Mouse (Mus musculus) kidney, embryonic 15.5 days (tissue): ENCODE results near the gene Nfib. TPM values are rescaled to one million over a fixed set of nuclear protein-coding genes. Genes with fewer than 3 reads are reported as not detected.

ENCODE experiments used
- ATAC-seq: fragments of 200-750 bp; cut with Nextera tagmentation; replicated peaks from 2 replicates; pipeline ENCODE4 v1.8.0; 2017; ENCODE audit warnings: moderate TSS enrichment; ENCODE audit not compliant: low FRiP score
- H3K27ac ChIP-seq: fragments of 300-500 bp; sonication (generic); 2 replicates; pipeline ENCODE4 v1.5.1; 2015; ENCODE audit warnings: mild to moderate bottlenecking, inconsistent platforms
- H3K27me3 ChIP-seq: fragments of 300-500 bp; sonication (generic); 2 replicates; pipeline ENCODE4 v1.6.1; 2015; ENCODE audit warnings: inconsistent platforms
- H3K36me3 ChIP-seq: fragments of 300-500 bp; sonication (generic); 2 replicates; pipeline ENCODE4 v1.6.1; 2015; ENCODE audit warnings: inconsistent platforms
- H3K4me1 ChIP-seq: fragments of 300-500 bp; sonication (generic); 2 replicates; pipeline ENCODE4 v1.6.1; 2015; ENCODE audit warnings: inconsistent platforms
- H3K4me2 ChIP-seq: fragments of 300-500 bp; sonication (generic); 2 replicates; pipeline ENCODE4 v1.6.1; 2015; ENCODE audit warnings: moderate library complexity, mild to moderate bottlenecking, inconsistent platforms
- H3K4me3 ChIP-seq: fragments of 300-500 bp; sonication (generic); replicated peaks from 2 replicates; pipeline ENCODE4 v1.5.1; 2015; ENCODE audit warnings: mild to moderate bottlenecking, inconsistent platforms
- H3K9ac ChIP-seq: fragments of 300-500 bp; sonication (generic); 2 replicates; pipeline ENCODE4 v1.6.1; 2015; ENCODE audit warnings: mild to moderate bottlenecking, inconsistent platforms
- H3K9me3 ChIP-seq: fragments of 300-500 bp; sonication (generic); replicated peaks from 2 replicates; pipeline ENCODE4 v1.6.1; 2016; ENCODE audit warnings: inconsistent platforms
- WGBS: fragments of 180-500 bp; shearing (Covaris S2); methylation state at CpG from one replicate; pipeline ENCODE4 v1.1.7; 2015; ENCODE audit warnings: mixed read lengths; 5-methylcytosine and 5-hydroxymethylcytosine counted together
- polyA plus RNA-seq: library from polyadenylated mRNA; unstranded; fragments of >200 nt; fragmentation: Nextera tagmentation; extraction: Ambion mirVana; gene quantifications from 2 replicates; pipeline ENCODE4 v1.2.1, GENCODE M21; 2015

Nfib gene
- polyA plus RNA-seq, 1 experiment from 2014 or later: 33.8 TPM

- no peak for ATAC-seq
- Histone ChIP-seq H3K4me2 (no peak overlapping the region), H3K4me1 (peaks cover 13% of the 10 kb centered on the region), H3K4me3 (no peak overlapping the region), H3K9ac (no peak overlapping the region), H3K27ac (no peak overlapping the region), H3K9me3 (no peaks in the 10 kb centered on the region), H3K27me3 (peaks cover 53% of the 10 kb centered on the region), H3K36me3 (peaks cover 20% of the 10 kb centered on the region)
- 84% methylated on average over 6 of the region's 6 CpGs for WGBS
Measured at GRCm38 (mm10) chr4:82495605-82496004, 209.9 kb downstream of the Nfib start.

GRCm38 (mm10) chr4:82494829-82495228, 210.7 kb downstream of the Nfib start:
- Histone ChIP-seq H3K4me2 (no peak overlapping the region), H3K27me3 (peaks cover 46% of the 10 kb centered on the region), H3K27ac (no peak overlapping the region), H3K9ac (no peak overlapping the region), H3K4me3 (no peak overlapping the region), H3K36me3 (peaks cover 20% of the 10 kb centered on the region), H3K4me1 (peaks cover 11% of the 10 kb centered on the region), H3K9me3 (no peaks in the 10 kb centered on the region)
- WGBS: 93% methylated on average over 10 of the region's 10 CpGs
- no peak for ATAC-seq

- 77% methylated on average over 3 of the region's 3 CpGs for WGBS
- no peak overlapping the region for H3K4me2 ChIP-seq
- ATAC-seq: no peak
Measured at GRCm38 (mm10) chr4:82494424-82494823, 211.1 kb downstream of the Nfib start.

GRCm38 (mm10) chr4:82493865-82494264, 211.7 kb downstream of the Nfib start:
- ATAC-seq: no peak
- no peak overlapping the region for H3K27ac ChIP-seq
- H3K36me3 ChIP-seq: peaks cover 20% of the 10 kb centered on the region
- H3K4me3 ChIP-seq: no peak overlapping the region
- H3K4me1 ChIP-seq: peaks cover 10% of the 10 kb centered on the region
- WGBS: 74% methylated on average over 1 of the region's 1 CpGs
- H3K9ac ChIP-seq: no peak overlapping the region
- H3K4me2 ChIP-seq: no peak overlapping the region
- H3K9me3 ChIP-seq: no peaks in the 10 kb centered on the region
- H3K27me3 ChIP-seq: peaks cover 38% of the 10 kb centered on the region

More at GRCm38 (mm10) chr4:82494424-82494823, 211.1 kb downstream of the Nfib start:
- Histone ChIP-seq H3K9me3 (no peaks in the 10 kb centered on the region), H3K4me3 (no peak overlapping the region), H3K36me3 (peaks cover 20% of the 10 kb centered on the region), H3K27ac (no peak overlapping the region), H3K27me3 (peaks cover 44% of the 10 kb centered on the region), H3K9ac (no peak overlapping the region), H3K4me1 (peaks cover 10% of the 10 kb centered on the region)

GRCm38 (mm10) chr4:82493363-82493762, 212.2 kb downstream of the Nfib start:
- Histone ChIP-seq H3K27me3 (peaks cover 36% of the 10 kb centered on the region), H3K4me3 (no peak overlapping the region), H3K4me2 (no peak overlapping the region), H3K9me3 (no peaks in the 10 kb centered on the region), H3K27ac (no peak overlapping the region), H3K36me3 (peaks cover 21% of the 10 kb centered on the region), H3K9ac (no peak overlapping the region), H3K4me1 (peaks cover 10% of the 10 kb centered on the region)
- WGBS: 79% methylated on average over 7 of the region's 7 CpGs
- ATAC-seq: no peak

- Histone ChIP-seq H3K27ac (no peak overlapping the region), H3K36me3 (peaks cover 20% of the 10 kb centered on the region), H3K4me1 (peaks cover 10% of the 10 kb centered on the region), H3K9ac (no peak overlapping the region), H3K4me2 (no peak overlapping the region), H3K9me3 (no peaks in the 10 kb centered on the region), H3K27me3 (peaks cover 30% of the 10 kb centered on the region), H3K4me3 (no peak overlapping the region)
- 77% methylated on average over 2 of the region's 2 CpGs for WGBS
- ATAC-seq: no peak
Measured at GRCm38 (mm10) chr4:82492737-82493136, 212.8 kb downstream of the Nfib start.

GRCm38 (mm10) chr4:82489939-82490338, 215.6 kb downstream of the Nfib start:
- WGBS: 14% methylated on average over 2 of the region's 2 CpGs
- Histone ChIP-seq H3K27ac (no peak overlapping the region), H3K9ac (no peak overlapping the region), H3K36me3 (peaks cover 30% of the 10 kb centered on the region; the same call in 1 of the 2 replicates), H3K4me2 (no peak overlapping the region), H3K4me1 (peaks cover 7% of the 10 kb centered on the region), H3K9me3 (no peaks in the 10 kb centered on the region), H3K4me3 (no peak overlapping the region), H3K27me3 (peaks cover 25% of the 10 kb centered on the region)
- no peak for ATAC-seq

- no peak overlapping the region for H3K27ac ChIP-seq
- no peak for ATAC-seq
- H3K4me3 ChIP-seq: no peak overlapping the region
- 95% methylated on average over 2 of the region's 2 CpGs for WGBS
- H3K9ac ChIP-seq: no peak overlapping the region
- H3K27me3 ChIP-seq: peaks cover 2% of the 10 kb centered on the region
- H3K36me3 ChIP-seq: peaks cover 28% of the 10 kb centered on the region; the same call in 1 of the 2 replicates
- no peaks in the 10 kb centered on the region for H3K9me3 ChIP-seq
- no peak overlapping the region for H3K4me2 ChIP-seq
- H3K4me1 ChIP-seq: peaks cover 14% of the 10 kb centered on the region
Measured at GRCm38 (mm10) chr4:82485910-82486309, 219.6 kb downstream of the Nfib start.

GRCm38 (mm10) chr4:82483871-82484270, 221.7 kb downstream of the Nfib start:
- Histone ChIP-seq H3K9me3 (no peaks in the 10 kb centered on the region), H3K4me2 (no peak overlapping the region), H3K9ac (no peak overlapping the region), H3K4me3 (no peak overlapping the region), H3K27ac (no peak overlapping the region), H3K4me1 (peaks cover 7% of the 10 kb centered on the region), H3K27me3 (no peaks in the 10 kb centered on the region), H3K36me3 (peaks cover 28% of the 10 kb centered on the region; the same call in 1 of the 2 replicates)
- no peak for ATAC-seq
- 58% methylated on average over 1 of the region's 1 CpGs for WGBS

- H3K36me3 ChIP-seq: peaks cover 24% of the 10 kb centered on the region; the same call in 1 of the 2 replicates
- no peak overlapping the region for H3K9ac ChIP-seq
- H3K27ac ChIP-seq: no peak overlapping the region
- H3K4me1 ChIP-seq: peaks cover 7% of the 10 kb centered on the region
- no peaks in the 10 kb centered on the region for H3K27me3 ChIP-seq
- H3K4me3 ChIP-seq: no peak overlapping the region
- WGBS: 72% methylated on average over 6 of the region's 6 CpGs
- H3K9me3 ChIP-seq: no peaks in the 10 kb centered on the region
- ATAC-seq: no peak
- no peak overlapping the region for H3K4me2 ChIP-seq
Measured at GRCm38 (mm10) chr4:82483298-82483697, 222.3 kb downstream of the Nfib start.

GRCm38 (mm10) chr4:82480635-82481034, 224.9 kb downstream of the Nfib start:
- Histone ChIP-seq H3K36me3 (peaks cover 2% of the 10 kb centered on the region; the same call in 1 of the 2 replicates), H3K27me3 (no peaks in the 10 kb centered on the region), H3K4me1 (peaks cover 7% of the 10 kb centered on the region), H3K4me3 (no peak overlapping the region), H3K4me2 (no peak overlapping the region), H3K9ac (no peak overlapping the region), H3K9me3 (no peaks in the 10 kb centered on the region), H3K27ac (no peak overlapping the region)
- no peak for ATAC-seq
- 79% methylated on average over 9 of the region's 9 CpGs for WGBS

GRCm38 (mm10) chr4:82479394-82479793, 226.2 kb downstream of the Nfib start:
- no peak overlapping the region for H3K4me2 ChIP-seq
- no peaks in the 10 kb centered on the region for H3K27me3 ChIP-seq
- peaks cover 7% of the 10 kb centered on the region for H3K4me1 ChIP-seq
- H3K36me3 ChIP-seq: no peaks in the 10 kb centered on the region
- H3K4me3 ChIP-seq: no peak overlapping the region
- H3K27ac ChIP-seq: no peak overlapping the region
- ATAC-seq: no peak
- 69% methylated on average over 4 of the region's 4 CpGs for WGBS
- H3K9ac ChIP-seq: no peak overlapping the region
- no peaks in the 10 kb centered on the region for H3K9me3 ChIP-seq

GRCm38 (mm10) chr4:82477742-82478141, 227.8 kb downstream of the Nfib start:
- WGBS: 87% methylated on average over 2 of the region's 2 CpGs

More at GRCm38 (mm10) chr4:82477742-82478141, 227.8 kb downstream of the Nfib start:
- H3K4me1 ChIP-seq: 0 out of 2 replicates have a peak, but pooled peaks cover 3% of the 10 kb centered on the region
- H3K27ac ChIP-seq: no peak overlapping the region
- H3K36me3 ChIP-seq: no peaks in the 10 kb centered on the region
- no peaks in the 10 kb centered on the region for H3K27me3 ChIP-seq
- ATAC-seq: no peak
- no peaks in the 10 kb centered on the region for H3K9me3 ChIP-seq
- no peak overlapping the region for H3K9ac ChIP-seq
- no peak overlapping the region for H3K4me3 ChIP-seq
- no peak overlapping the region for H3K4me2 ChIP-seq
